In the genomic region with DNA sequence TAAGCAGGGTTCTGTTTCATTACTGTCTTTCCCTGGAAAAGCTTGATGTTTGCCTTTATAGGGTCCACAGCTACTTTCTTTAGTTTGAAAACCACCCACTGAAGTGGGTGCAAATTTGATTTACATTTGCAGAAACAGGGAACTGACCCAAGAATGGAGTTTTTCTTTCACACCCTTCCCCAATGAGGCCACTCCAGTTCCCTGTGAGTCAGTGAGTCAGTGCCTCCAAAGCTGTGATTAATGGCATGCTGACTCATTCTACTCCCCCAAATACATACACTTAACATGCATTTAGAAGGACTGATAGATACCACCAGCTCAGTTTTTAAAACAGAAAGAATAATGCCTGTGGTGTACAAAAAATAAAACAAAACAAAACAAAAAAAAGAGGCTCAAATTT, we compare ENCODE assay signal across 20 mouse cellular contexts.
DNase-seq lines count a peak whose midpoint lies in the region; TF ChIP-seq lines count a peak whose summit lies in the region.
"Had no signal": no experiment of that assay in that cellular context is flagged by ENCODE, and none has a peak within 500 bp of the region (broad histone marks: within the 10 kb centered on the region; RNA-seq: fewer than 3 reads in every experiment).

No protein-coding gene starts in this region.

- TF ChIP-seq POLR2A in bone marrow macrophage, adult 2 months (IDR thresholded peaks at IDR 0.05; ENCODE audit: borderline replicate concordance, low read depth, low read length): no peak

- peak; percentile 4 for DNase-seq in adrenal gland, adult 2 months
- no peak for DNase-seq in adrenal gland, postnatal 10 days
- DNase-seq in 3T3-L1 (ENCODE audit: low read depth, low spot score): peak; percentile 5
- DNase-seq in ovary, postnatal 14 days (ENCODE audit: low spot score): no peak
- DNase-seq in layer of hippocampus, postnatal 36 days: no peak
- DNase-seq: adrenal gland, postnatal 14 days; B cell, adult 2 months; cerebellum, adult 18-20 months; cerebellum, adult 9-10 months; cerebellum, postnatal 14 days; forebrain, postnatal 0 days; gastrocnemius, postnatal 10 days; gastrocnemius, postnatal 36 days; heart, adult 2 months; heart, postnatal 14 days had no signal

- peaks cover 2% of the 10 kb centered on the region; the same call in 1 of the 2 replicates for H3K4me1 ChIP-seq in bone marrow macrophage, adult 2 months (ENCODE audit: control insufficient read depth, insufficient read depth, low read length)
- H3K4me1 ChIP-seq: heart, embryonic 10.5 days; heart, embryonic 13.5 days; hindbrain, embryonic 12.5 days; hindbrain, embryonic 15.5 days had no signal

- no peak overlapping the region for H3K4me3 ChIP-seq in bone marrow macrophage, adult 2 months (ENCODE audit: insufficient read depth, low read length)
- H3K4me3 ChIP-seq: heart, adult 2 months; heart, embryonic 10.5 days; heart, embryonic 13.5 days; hindbrain, embryonic 12.5 days; hindbrain, embryonic 15.5 days had no signal

- no peak for TF ChIP-seq CTCF in bone marrow macrophage, adult 2 months (IDR thresholded peaks at IDR 0.05; ENCODE audit: low read depth, low read length)

- H3K27ac ChIP-seq in bone marrow macrophage, adult 2 months (ENCODE audit: insufficient read depth, low read depth, low read length): peak overlapping the region; percentile 26; the same call in 1 of the 2 replicates
- H3K27ac ChIP-seq: heart, adult 2 months; heart, embryonic 10.5 days; heart, embryonic 13.5 days; hindbrain, embryonic 12.5 days; hindbrain, embryonic 15.5 days had no signal

Comparison
In these comparisons a context has a peak if more than half of its experiments do, and no peak if none do; other contexts are left out.
1. DNase-seq: peak in adrenal gland, adult 2 months (single experiment) and 3T3-L1 (single experiment); none in adrenal gland, postnatal 10 days (single experiment), ovary, postnatal 14 days (single experiment) and layer of hippocampus, postnatal 36 days (0 of 2).